In the genomic region with DNA sequence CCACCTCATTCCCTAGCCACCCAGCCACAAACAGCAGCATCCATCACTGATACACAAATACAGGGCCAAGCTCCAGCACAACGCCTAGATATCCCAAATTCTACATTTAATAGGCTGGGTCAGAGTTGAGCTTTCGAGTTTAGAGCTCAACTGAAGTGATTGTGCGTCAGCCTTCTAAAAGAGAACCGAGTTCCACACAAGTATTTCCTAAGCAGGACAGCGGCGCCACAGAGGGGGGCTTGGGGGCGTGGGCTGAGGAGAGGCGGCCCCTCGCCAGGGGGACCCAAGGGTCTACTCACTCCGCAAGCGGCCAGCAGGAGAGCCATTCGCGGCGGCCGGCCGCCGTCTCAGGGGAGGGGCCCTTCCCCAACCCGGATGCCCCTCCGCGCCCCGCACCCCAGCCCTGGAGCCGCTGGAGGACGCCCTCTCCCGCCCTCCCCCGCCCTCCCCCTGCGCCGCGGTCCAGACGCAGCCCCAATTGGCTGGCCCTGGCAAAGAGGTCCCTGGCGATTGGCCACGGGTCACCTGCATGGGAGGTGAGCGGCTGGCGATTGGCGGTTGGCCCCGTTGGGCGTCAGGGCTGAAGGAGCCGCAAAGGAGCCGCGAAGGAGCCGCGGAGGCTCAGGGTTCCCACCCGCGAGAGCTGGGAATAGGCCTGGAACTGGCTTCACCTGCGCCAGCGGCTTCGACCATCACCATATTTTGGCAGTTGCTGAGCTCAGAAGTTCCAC, we compare ENCODE assay signal across 8 mouse cellular contexts.
DNase-seq lines count a peak whose midpoint lies in the region; ATAC-seq and TF ChIP-seq lines count a peak whose summit lies in the region.

No protein-coding gene starts in this region.

- WGBS in embryonic facial prominence, embryonic 14.5 days = under 1% methylated on average over 22 of the region's 46 CpGs
- under 1% methylated on average over 46 of the region's 46 CpGs for whole genome bisulfite sequencing in heart, adult 2 months
- under 1% methylated on average over 39 of the region's 46 CpGs for WGBS in limb, embryonic 13.5 days
- under 1% methylated on average over 31 of the region's 46 CpGs for WGBS in midbrain, embryonic 16.5 days

- peak overlapping the region; percentile 76 for H3K9ac ChIP-seq in embryonic facial prominence, embryonic 14.5 days (ENCODE audit: low read depth, low read length)
- peak overlapping the region; percentile 93 for H3K9ac ChIP-seq in heart, adult 2 months (ENCODE audit: low read depth, low read length)
- peak overlapping the region; percentile 66 for H3K9ac ChIP-seq in limb, embryonic 13.5 days
- H3K9ac ChIP-seq in midbrain, embryonic 16.5 days (ENCODE audit: low read depth, low read length) = peak overlapping the region; percentile 58

- DNase-seq in 3T3-L1 (ENCODE audit: low read depth, low spot score) = peak; percentile 91
- peak; percentile 73 to 78 for DNase-seq in adrenal gland, postnatal 4 days (ENCODE audit: low spot score in 2 of 2)
- peak; percentile 96 for DNase-seq in embryonic facial prominence, embryonic 14.5 days (ENCODE audit: low spot score)
- peak; percentile 93 to 94 for DNase-seq in heart, adult 2 months
- peak; percentile 95 to 96 for DNase-seq in kidney, adult 8-10 months
- DNase-seq in spleen, postnatal 10 days (ENCODE audit: low spot score in 2 of 2) = peak; percentile 82 to 94

- peaks cover 3% of the 10 kb centered on the region for H3K79me2 ChIP-seq in heart, adult 2 months (replicated peaks; ENCODE audit: control insufficient read depth, insufficient read depth, low read length)

- no peaks in the 10 kb centered on the region for H3K9me3 ChIP-seq in embryonic facial prominence, embryonic 14.5 days (ENCODE audit: control insufficient read depth, low read length)
- H3K9me3 ChIP-seq in limb, embryonic 13.5 days = no peaks in the 10 kb centered on the region
- no peaks in the 10 kb centered on the region for H3K9me3 ChIP-seq in midbrain, embryonic 16.5 days (replicated peaks; ENCODE audit: control insufficient read depth, low read length, poor library complexity, severe bottlenecking)

- H3K27ac ChIP-seq in embryonic facial prominence, embryonic 14.5 days (replicated peaks; ENCODE audit: low read depth, low read length) = peak overlapping the region; percentile 85
- H3K27ac ChIP-seq in heart, adult 2 months = peak overlapping the region; percentile 97
- peak overlapping the region; percentile 79 for H3K27ac ChIP-seq in limb, embryonic 13.5 days
- H3K27ac ChIP-seq in midbrain, embryonic 16.5 days (ENCODE audit: low read length) = peak overlapping the region; percentile 75

- intact Hi-C loops in heart, adult 2 months (cut with DNase I) = no loop called here

- H3K4me2 ChIP-seq in embryonic facial prominence, embryonic 14.5 days (ENCODE audit: low read depth, low read length) = peak overlapping the region; percentile 61
- peak overlapping the region; percentile 72 for H3K4me2 ChIP-seq in limb, embryonic 13.5 days (replicated peaks)
- H3K4me2 ChIP-seq in midbrain, embryonic 16.5 days (ENCODE audit: low read length) = peak overlapping the region; percentile 79

- no peak for TF ChIP-seq EP300 in heart, adult 2 months (IDR thresholded peaks at IDR 0.05; ENCODE audit: insufficient read depth, low read depth, low read length)

- TF ChIP-seq POLR2A in heart, adult 2 months (IDR thresholded peaks at IDR 0.05; ENCODE audit: insufficient read depth, low read depth, low read length) = peak; percentile 89

- H3K27me3 ChIP-seq in embryonic facial prominence, embryonic 14.5 days (replicated peaks; ENCODE audit: control insufficient read depth, insufficient read depth, low read length) = no peaks in the 10 kb centered on the region
- no peaks in the 10 kb centered on the region for H3K27me3 ChIP-seq in heart, adult 2 months (ENCODE audit: control insufficient read depth, insufficient read depth, low read length)
- no peaks in the 10 kb centered on the region for H3K27me3 ChIP-seq in limb, embryonic 13.5 days
- H3K27me3 ChIP-seq in midbrain, embryonic 16.5 days (ENCODE audit: control insufficient read depth, insufficient read depth, low read depth, low read length) = no peaks in the 10 kb centered on the region

- peaks cover 24% of the 10 kb centered on the region for H3K4me1 ChIP-seq in embryonic facial prominence, embryonic 14.5 days (ENCODE audit: control insufficient read depth, insufficient read depth, low read length)
- peaks cover 23% of the 10 kb centered on the region for H3K4me1 ChIP-seq in heart, adult 2 months (ENCODE audit: control insufficient read depth, insufficient read depth, low read length)
- H3K4me1 ChIP-seq in limb, embryonic 13.5 days = peaks cover 27% of the 10 kb centered on the region
- H3K4me1 ChIP-seq in midbrain, embryonic 16.5 days (ENCODE audit: control insufficient read depth, insufficient read depth, low read length) = peaks cover 13% of the 10 kb centered on the region

- TF ChIP-seq CTCF in heart, adult 2 months (IDR thresholded peaks at IDR 0.05) = peak; percentile 41

- peak overlapping the region; percentile 60 for H3K4me3 ChIP-seq in embryonic facial prominence, embryonic 14.5 days (ENCODE audit: low read depth, low read length)
- peak overlapping the region; percentile 81 for H3K4me3 ChIP-seq in heart, adult 2 months
- peak overlapping the region; percentile 52 for H3K4me3 ChIP-seq in limb, embryonic 13.5 days
- peak overlapping the region; percentile 55 for H3K4me3 ChIP-seq in midbrain, embryonic 16.5 days (ENCODE audit: low read depth, low read length)

- peak; percentile 98 for ATAC-seq in embryonic facial prominence, embryonic 14.5 days (ENCODE audit: low read depth)
- ATAC-seq in limb, embryonic 13.5 days (ENCODE audit: low FRiP score, low read depth) = peak; percentile 99
- peak; percentile 99 for ATAC-seq in midbrain, embryonic 16.5 days

- H3K36me3 ChIP-seq in embryonic facial prominence, embryonic 14.5 days (ENCODE audit: control insufficient read depth, insufficient read depth, low read length) = no peaks in the 10 kb centered on the region
- peaks cover 32% of the 10 kb centered on the region for H3K36me3 ChIP-seq in heart, adult 2 months (ENCODE audit: control insufficient read depth, insufficient read depth, low read length)
- H3K36me3 ChIP-seq in limb, embryonic 13.5 days = no peaks in the 10 kb centered on the region
- H3K36me3 ChIP-seq in midbrain, embryonic 16.5 days (ENCODE audit: control insufficient read depth, insufficient read depth, low read length) = no peaks in the 10 kb centered on the region

Comparison
In these comparisons a context has a peak if more than half of its experiments do, and no peak if none do; other contexts are left out.
1. Peak in every context shown above with its lines: DNase-seq, ATAC-seq, H3K4me3 ChIP-seq and H3K27ac ChIP-seq.